Mouse (Mus musculus): ENCODE results near the gene Spns3.

- no peak for TF ChIP-seq POLR2A (IDR thresholded peaks at IDR 0.05; ENCODE audit: insufficient read length, low read depth)
- TF ChIP-seq MYOG (IDR thresholded peaks at IDR 0.05; ENCODE audit: control insufficient read depth in 1 of 3, insufficient read depth in 1 of 3, insufficient read length in 2 of 3, low read depth in 2 of 3) = no peak
- TF ChIP-seq USF1 (IDR thresholded peaks at IDR 0.05; ENCODE audit: low read depth) = no peak
- TF ChIP-seq CEBPB (IDR thresholded peaks at IDR 0.05; ENCODE audit: insufficient read depth, poor library complexity, severe bottlenecking) = no peak
Observed at GRCm38 (mm10) chr11:72502236-72502635, 48.1 kb downstream of the Spns3 start.

Data from myocyte (in vitro differentiated cells).